Mouse (Mus musculus): ENCODE data around the gene Taf12. TPM values are rescaled to one million over a fixed set of nuclear protein-coding genes. Genes with fewer than 3 reads are reported as not detected.
"Not testable (repeated sequence)": the region's sequence is repeated elsewhere in the genome, so short reads cannot be mapped to it uniquely, and the experiment has no call there.

Gene Taf12
- polyA plus RNA-seq, 1 experiment from 2014 or later: 29.9 TPM

GRCm38 (mm10) chr4:132260404-132261379 is 13.5 kb upstream of the Taf12 start:
- under 1% methylated on average over 22 of the region's 64 CpGs for WGBS (ENCODE audit: missing documents)
- Histone ChIP-seq H3K4me3 (ENCODE audit: inconsistent target) (peak overlapping the region; percentile 95), H3K27ac (peak overlapping the region; percentile 87), H3K36me3 (ENCODE audit: inconsistent target) (no peaks in the 10 kb centered on the region), H3K79me2 (ENCODE audit: inconsistent target) (peaks cover 52% of the 10 kb centered on the region)

DNA sequence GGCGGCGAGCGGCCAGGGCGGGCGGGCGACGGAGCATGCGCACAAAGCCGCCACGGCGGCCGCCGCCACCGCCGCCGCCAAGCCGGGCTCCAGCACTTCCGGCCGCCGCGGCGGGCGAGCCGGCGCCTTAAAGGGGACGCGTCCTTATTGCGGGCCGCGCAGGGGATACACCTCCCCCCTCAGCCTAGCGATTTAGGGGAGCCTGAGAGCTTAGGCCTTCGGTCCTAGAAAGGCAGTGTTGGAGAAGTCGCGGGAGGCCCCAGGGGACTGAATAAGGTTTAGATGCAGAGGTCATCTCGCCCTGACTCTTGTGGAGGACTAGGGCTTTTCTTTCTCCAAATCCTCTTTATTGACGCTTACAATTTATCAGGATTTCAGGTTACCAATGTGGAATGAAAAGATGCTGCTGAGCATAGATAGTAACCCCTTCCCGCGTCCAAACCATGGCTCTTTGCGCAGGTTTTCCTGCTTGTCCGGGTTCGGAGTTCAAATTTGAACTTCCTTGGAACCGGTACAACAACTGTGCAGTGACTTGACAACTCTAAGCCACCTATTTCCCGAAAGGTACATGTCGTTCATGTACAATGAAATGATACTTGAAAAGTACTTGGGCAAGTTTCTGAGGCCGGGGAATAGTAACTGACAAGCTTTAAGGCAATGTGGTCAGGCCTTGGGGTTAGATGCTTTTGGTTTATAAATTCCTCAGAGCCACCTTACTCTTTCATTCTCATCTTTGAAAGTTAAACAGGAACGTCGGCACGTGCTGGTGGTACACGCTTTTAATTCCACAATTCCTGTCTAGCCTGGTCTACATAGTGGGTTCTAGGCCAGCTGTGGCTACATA is 12.4 kb upstream of the Taf12 start, which contains the start of gene Gmeb1:
Gmeb1 (minus strand) TSS at position 89 of the 844 bp plus-strand sequence.
- H3K4me3 ChIP-seq (ENCODE audit: inconsistent target): peak within 1 kb of the TSS; percentile 95
- H3K79me2 ChIP-seq (ENCODE audit: inconsistent target): peaks cover 41% of the 10 kb centered on the region
- H3K27ac ChIP-seq: peak within 1 kb of the TSS; percentile 87
- H3K36me3 ChIP-seq (ENCODE audit: inconsistent target): no peaks in the 10 kb centered on the region
- 7% methylated on average over 39 of the region's 49 CpGs for WGBS (ENCODE audit: missing documents)

DNA sequence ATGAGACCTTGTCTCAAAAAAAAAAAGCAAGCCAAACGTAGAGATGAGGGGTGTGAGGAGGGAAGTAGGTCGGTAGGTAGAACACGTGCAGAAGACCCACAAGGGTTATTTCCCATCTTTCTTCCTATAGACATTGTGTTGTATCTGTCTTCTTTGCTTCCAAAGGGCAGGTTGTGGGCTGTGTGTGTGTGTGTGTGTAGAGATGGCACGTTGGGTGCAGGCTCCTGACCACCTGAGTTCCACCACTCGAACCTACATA is 11.9 kb upstream of the Taf12 start:
- H3K79me2 ChIP-seq (ENCODE audit: inconsistent target): peaks cover 36% of the 10 kb centered on the region
- 28% methylated on average over 3 of the region's 5 CpGs for WGBS (ENCODE audit: missing documents)
- no peak overlapping the region for H3K4me3 ChIP-seq (ENCODE audit: inconsistent target)
- H3K36me3 ChIP-seq (ENCODE audit: inconsistent target): no peaks in the 10 kb centered on the region
- peak overlapping the region; percentile 73; the same call in 1 of the 2 replicates for H3K27ac ChIP-seq

DNA sequence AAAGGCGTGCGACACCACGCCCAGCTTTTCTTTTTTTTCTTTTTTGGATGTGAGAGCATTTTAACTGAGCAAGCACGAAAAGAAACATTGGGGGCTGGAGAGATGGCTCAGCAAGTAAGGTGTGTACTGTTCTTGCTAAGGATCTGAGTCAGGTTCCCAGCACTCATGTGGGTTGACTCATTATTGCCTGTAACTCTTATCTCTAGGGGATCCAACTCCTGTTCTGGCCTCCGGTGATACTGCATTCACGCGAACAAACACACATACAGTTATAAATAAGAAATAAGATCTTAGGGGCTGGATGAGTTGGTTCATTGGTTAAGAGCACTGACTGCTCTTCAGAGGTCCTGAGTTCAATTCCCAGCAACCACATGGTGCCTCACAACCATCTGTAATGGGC is 10.9 kb upstream of the Taf12 start:
- H3K27ac ChIP-seq: no peak overlapping the region
- 95% methylated on average over 7 of the region's 7 CpGs for WGBS (ENCODE audit: missing documents)
- no peaks in the 10 kb centered on the region for H3K36me3 ChIP-seq (ENCODE audit: inconsistent target)

GRCm38 (mm10) chr4:132266835-132267349 is 7.3 kb upstream of the Taf12 start:
- H3K36me3 ChIP-seq (ENCODE audit: inconsistent target): no peaks in the 10 kb centered on the region
- no peak overlapping the region for H3K27ac ChIP-seq
- H3K4me3 ChIP-seq (ENCODE audit: inconsistent target): no peak overlapping the region
- WGBS (ENCODE audit: missing documents): 97% methylated on average over 2 of the region's 3 CpGs
- H3K79me2 ChIP-seq (ENCODE audit: inconsistent target): no peaks in the 10 kb centered on the region

More for the DNA sequence above, 10.9 kb upstream of the Taf12 start:
- Histone ChIP-seq H3K4me3 (ENCODE audit: inconsistent target) (no peak overlapping the region), H3K79me2 (ENCODE audit: inconsistent target) (peaks cover 25% of the 10 kb centered on the region)

DNA sequence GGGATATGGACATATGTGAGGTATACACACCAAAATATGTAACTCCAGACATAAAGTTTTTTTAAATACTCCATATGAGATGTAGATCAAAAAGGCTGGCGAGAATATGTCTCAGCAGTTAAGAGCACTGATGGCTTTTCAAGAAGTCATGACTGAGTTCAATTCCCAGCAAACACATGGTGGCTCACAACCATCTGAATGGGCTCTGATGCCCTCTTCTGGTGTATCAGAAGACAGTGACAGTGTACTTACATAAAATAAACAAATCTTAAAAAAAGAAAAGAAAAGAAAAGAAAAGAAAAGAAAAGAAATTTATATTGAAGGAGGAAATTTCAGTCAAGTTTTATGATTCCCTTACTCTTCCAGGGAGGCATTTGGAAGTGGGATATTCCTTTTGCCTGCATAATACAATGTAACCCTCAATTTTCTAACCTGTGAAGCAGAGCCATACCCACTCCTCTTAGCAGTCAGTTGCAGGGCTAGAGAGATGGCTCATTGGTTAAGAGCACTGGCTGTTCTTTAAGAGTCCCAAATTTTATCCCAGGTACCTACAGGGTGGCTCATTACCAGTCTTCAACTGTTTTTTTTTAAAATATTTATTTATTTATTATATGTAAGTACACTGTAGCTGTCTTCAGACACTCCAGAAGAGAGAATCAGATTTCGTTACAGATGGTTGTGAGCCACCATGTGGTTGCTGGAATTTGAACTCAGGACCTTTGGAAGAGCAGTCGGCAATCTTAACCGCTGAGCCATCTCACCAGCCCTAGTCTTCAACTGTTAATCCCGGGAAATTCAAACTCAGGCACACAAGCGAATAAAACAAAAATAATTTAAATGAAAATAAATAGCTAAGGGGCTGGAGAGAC is 5.1 kb upstream of the Taf12 start:
- H3K79me2 ChIP-seq (ENCODE audit: inconsistent target): no peaks in the 10 kb centered on the region
- 0 out of 2 replicates have a peak overlapping the region, but pooled peaks have one; percentile 94 for H3K27ac ChIP-seq
- no peak overlapping the region for H3K4me3 ChIP-seq (ENCODE audit: inconsistent target)
- H3K36me3 ChIP-seq (ENCODE audit: inconsistent target): no peaks in the 10 kb centered on the region
- 12% methylated on average over 6 of the region's 6 CpGs for WGBS (ENCODE audit: missing documents)

GRCm38 (mm10) chr4:132269740-132270560 is 4.2 kb upstream of the Taf12 start:
- H3K27ac ChIP-seq: peak overlapping the region; percentile 94
- under 1% methylated on average over 33 of the region's 35 CpGs for WGBS (ENCODE audit: missing documents)
- H3K79me2 ChIP-seq (ENCODE audit: inconsistent target): no peaks in the 10 kb centered on the region
- H3K36me3 ChIP-seq (ENCODE audit: inconsistent target): no peaks in the 10 kb centered on the region
- peak overlapping the region; percentile 19 for H3K4me3 ChIP-seq (ENCODE audit: inconsistent target)

DNA sequence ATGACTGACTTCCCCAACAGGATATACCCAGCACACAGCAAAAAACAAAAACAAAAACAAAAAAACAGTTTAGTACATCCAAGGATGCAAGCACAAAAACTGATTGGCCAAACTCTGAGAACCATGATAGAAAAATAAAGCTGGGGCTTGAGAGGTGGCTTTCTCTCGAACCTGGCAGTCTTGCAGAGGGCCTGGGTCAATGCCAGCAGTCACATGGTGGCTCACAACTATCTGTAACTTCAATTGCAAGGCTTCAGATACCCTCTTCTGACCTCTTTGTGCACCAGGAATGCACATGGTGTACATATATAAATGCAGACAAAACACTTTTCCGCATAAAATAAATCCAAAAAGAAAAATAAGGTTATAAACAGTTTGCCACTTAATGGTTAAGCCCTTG is 1.0 kb upstream of the Taf12 start:
- Histone ChIP-seq H3K79me2 (ENCODE audit: inconsistent target) (peaks cover 22% of the 10 kb centered on the region; the same call in 1 of the 2 replicates), H3K27ac (no peak overlapping the region), H3K36me3 (ENCODE audit: inconsistent target) (no peaks in the 10 kb centered on the region), H3K4me3 (ENCODE audit: inconsistent target) (no peak overlapping the region; the same call in 1 of the 2 replicates)
- 42% methylated on average over 2 of the region's 2 CpGs for WGBS (ENCODE audit: missing documents)

- Histone ChIP-seq H3K36me3 (ENCODE audit: inconsistent target) (no peaks in the 10 kb centered on the region), H3K4me3 (ENCODE audit: inconsistent target) (no peak overlapping the region), H3K79me2 (ENCODE audit: inconsistent target) (peaks cover 22% of the 10 kb centered on the region; the same call in 1 of the 2 replicates), H3K27ac (no peak overlapping the region)
- WGBS (ENCODE audit: missing documents): 100% methylated on average over 3 of the region's 3 CpGs
Measured at GRCm38 (mm10) chr4:132275949-132276348, 1.8 kb downstream of the Taf12 start.

DNA sequence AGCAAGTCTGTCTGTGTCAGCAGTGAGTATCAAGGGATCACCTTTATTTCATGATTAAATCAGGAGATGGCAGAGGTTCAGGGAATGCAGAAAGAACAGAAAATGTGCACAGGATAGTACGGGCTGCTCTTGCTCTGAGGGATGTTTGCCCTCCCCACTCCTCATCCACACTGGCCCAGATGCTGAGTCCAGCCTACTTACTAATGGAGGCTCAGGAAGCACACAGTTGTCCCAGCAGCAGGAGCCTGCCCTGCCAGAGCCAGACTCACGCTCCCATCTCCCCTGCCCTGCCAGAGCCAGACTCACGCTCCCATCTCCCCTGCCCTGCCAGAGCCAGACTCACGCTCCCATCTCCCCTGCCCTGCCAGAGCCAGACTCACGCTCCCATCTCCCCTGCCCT is 14.7 kb downstream of the Taf12 start:
- peaks cover 53% of the 10 kb centered on the region for H3K36me3 ChIP-seq (ENCODE audit: inconsistent target)
- not testable (repeated sequence) for H3K27ac ChIP-seq; H3K4me3 ChIP-seq (ENCODE audit: inconsistent target); H3K79me2 ChIP-seq (ENCODE audit: inconsistent target)
- 83% methylated on average over 1 of the region's 5 CpGs for WGBS (ENCODE audit: missing documents)

DNA sequence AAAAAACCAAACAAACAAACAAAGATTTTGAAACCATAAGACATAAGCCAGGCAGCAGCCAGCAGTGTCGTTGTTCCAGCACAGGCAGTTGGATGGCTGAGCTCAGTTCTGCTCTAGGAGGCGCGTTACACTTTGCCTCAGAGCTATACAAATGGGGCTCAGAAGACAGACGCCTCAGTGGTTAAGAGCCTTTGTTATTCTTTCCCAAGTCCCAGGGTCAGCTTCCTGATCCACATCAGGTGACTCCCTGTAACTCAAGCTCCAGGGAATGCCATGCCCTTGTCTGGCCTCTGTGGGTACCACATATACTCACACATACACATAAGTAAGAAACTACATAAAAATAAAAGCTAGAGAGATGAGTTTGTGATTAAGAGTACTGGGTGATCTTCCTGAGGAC is 16.9 kb downstream of the Taf12 start:
- Histone ChIP-seq H3K4me3 (ENCODE audit: inconsistent target) (no peak overlapping the region), H3K36me3 (ENCODE audit: inconsistent target) (peaks cover 37% of the 10 kb centered on the region), H3K27ac (no peak overlapping the region), H3K79me2 (ENCODE audit: inconsistent target) (no peaks in the 10 kb centered on the region)
- 98% methylated on average over 4 of the region's 4 CpGs for WGBS (ENCODE audit: missing documents)

- H3K79me2 ChIP-seq (ENCODE audit: inconsistent target): no peaks in the 10 kb centered on the region
- H3K36me3 ChIP-seq (ENCODE audit: inconsistent target): peaks cover 30% of the 10 kb centered on the region
- WGBS (ENCODE audit: missing documents): 95% methylated on average over 12 of the region's 12 CpGs
- H3K4me3 ChIP-seq (ENCODE audit: inconsistent target): no peak overlapping the region
- H3K27ac ChIP-seq: no peak overlapping the region
Measured at GRCm38 (mm10) chr4:132291624-132292335, 17.6 kb downstream of the Taf12 start.

GRCm38 (mm10) chr4:132292988-132293387 is 18.8 kb downstream of the Taf12 start:
- H3K27ac ChIP-seq: no peak overlapping the region
- H3K36me3 ChIP-seq (ENCODE audit: inconsistent target): peaks cover 30% of the 10 kb centered on the region
- no peak overlapping the region for H3K4me3 ChIP-seq (ENCODE audit: inconsistent target)
- H3K79me2 ChIP-seq (ENCODE audit: inconsistent target): no peaks in the 10 kb centered on the region
- WGBS (ENCODE audit: missing documents): 79% methylated on average over 3 of the region's 4 CpGs

Data from macrophage (primary cell).